In the genomic region with DNA sequence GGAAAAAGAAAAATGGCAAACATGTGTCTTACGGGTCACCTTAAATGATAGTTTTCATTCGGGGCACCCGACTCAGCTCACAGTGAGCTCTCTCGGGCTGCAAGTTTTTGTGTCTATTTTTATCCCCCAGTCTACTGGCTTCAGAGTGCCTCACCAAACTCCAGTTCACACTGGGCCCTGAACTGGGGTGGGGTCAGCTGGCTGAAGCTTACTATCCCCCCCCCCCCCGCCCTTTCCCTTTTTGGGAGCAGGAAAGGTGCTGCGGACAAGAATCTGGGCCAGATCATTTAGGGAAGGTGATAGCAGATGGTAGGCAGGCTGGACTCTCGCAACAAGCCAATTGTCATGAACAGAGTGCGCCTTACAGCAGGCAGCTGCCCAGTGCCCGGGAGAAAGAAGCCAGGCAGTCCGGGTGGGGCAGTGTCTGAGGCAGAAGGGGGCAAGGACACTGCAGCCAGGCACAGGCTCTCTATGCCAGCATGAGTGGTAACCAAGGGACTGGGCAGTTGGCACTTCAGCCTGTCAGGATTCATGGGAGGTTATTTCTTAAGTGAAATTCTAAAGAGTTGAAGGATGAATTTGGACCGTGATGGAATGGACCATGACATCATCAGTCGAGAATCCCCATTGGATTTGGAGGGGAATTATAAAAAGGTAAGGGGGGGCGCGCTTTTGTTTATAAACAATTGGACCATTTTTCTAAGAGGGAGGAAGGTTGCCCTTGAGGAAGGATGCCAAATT, we compare ENCODE assay signal across 8 mouse cellular contexts.
DNase-seq lines count a peak whose midpoint lies in the region; ATAC-seq and TF ChIP-seq lines count a peak whose summit lies in the region.

No protein-coding gene starts in this region.

- peak overlapping the region; percentile 22; the same call in 1 of the 2 replicates for H3K4me3 ChIP-seq in embryonic facial prominence, embryonic 15.5 days (replicated peaks)
- H3K4me3 ChIP-seq in heart, embryonic 16.5 days (ENCODE audit: low read length) = peak overlapping the region; percentile 40
- no peak overlapping the region for H3K4me3 ChIP-seq in lung, embryonic 14.5 days (ENCODE audit: low read depth, low read length)
- H3K4me3 ChIP-seq in stomach, embryonic 16.5 days (replicated peaks; ENCODE audit: low read length) = no peak overlapping the region; the same call in 1 of the 2 replicates
- no peak overlapping the region for H3K4me3 ChIP-seq in thymus, adult 2 months (ENCODE audit: control insufficient read depth, insufficient read depth, low read length)

- no peak for ATAC-seq in embryonic facial prominence, embryonic 15.5 days (ENCODE audit: insufficient number of reproducible peaks, low FRiP score, low TSS enrichment, low read depth)
- peak; percentile 83 for ATAC-seq in heart, embryonic 16.5 days (replicated peaks; ENCODE audit: extremely low read depth, insufficient read depth, low FRiP score)
- ATAC-seq in lung, embryonic 14.5 days (ENCODE audit: insufficient read depth) = peak; percentile 80
- ATAC-seq in stomach, embryonic 16.5 days (ENCODE audit: insufficient read depth, low FRiP score) = 0 out of 2 replicates have a peak, but pooled peaks have one; percentile 33
- no peak for ATAC-seq in megakaryocyte, adult 5-6 weeks (ENCODE audit: poor library complexity, severe bottlenecking)

- 44% methylated on average over 13 of the region's 14 CpGs for WGBS in embryonic facial prominence, embryonic 15.5 days
- WGBS in heart, embryonic 16.5 days = 31% methylated on average over 14 of the region's 14 CpGs
- 32% methylated on average over 14 of the region's 14 CpGs for WGBS in lung, embryonic 14.5 days
- whole genome bisulfite sequencing in stomach, embryonic 16.5 days = 43% methylated on average over 14 of the region's 14 CpGs
- WGBS in thymus, adult 2 months = 89% methylated on average over 14 of the region's 14 CpGs

- H3K36me3 ChIP-seq in embryonic facial prominence, embryonic 15.5 days = no peaks in the 10 kb centered on the region
- no peaks in the 10 kb centered on the region for H3K36me3 ChIP-seq in heart, embryonic 16.5 days (ENCODE audit: control insufficient read depth, insufficient read depth)
- no peaks in the 10 kb centered on the region for H3K36me3 ChIP-seq in lung, embryonic 14.5 days (ENCODE audit: insufficient read depth)
- H3K36me3 ChIP-seq in stomach, embryonic 16.5 days (ENCODE audit: control insufficient read depth, insufficient read depth, low read length) = no peaks in the 10 kb centered on the region
- H3K36me3 ChIP-seq in thymus, adult 2 months (ENCODE audit: control insufficient read depth, insufficient read depth, low read length) = no peaks in the 10 kb centered on the region

- no peak for TF ChIP-seq CTCF in lung, embryonic 14.5 days (IDR thresholded peaks at IDR 0.05; ENCODE audit: low read depth)
- no peak for TF ChIP-seq CTCF in thymus, adult 2 months (IDR thresholded peaks at IDR 0.05; ENCODE audit: borderline replicate concordance, control insufficient read depth, extremely low read depth, insufficient read depth, low read length, poor library complexity)

- DNase-seq in kidney, postnatal 10 days = peak; percentile 23
- no peak for DNase-seq in kidney, adult 8-10 months
- DNase-seq in lung, embryonic 14.5 days = peak; percentile 82
- DNase-seq in thymus, adult 2 months = no peak

- no peak overlapping the region for H3K9ac ChIP-seq in embryonic facial prominence, embryonic 15.5 days
- peak overlapping the region; percentile 46 for H3K9ac ChIP-seq in heart, embryonic 16.5 days (ENCODE audit: low read length)
- H3K9ac ChIP-seq in lung, embryonic 14.5 days = no peak overlapping the region
- H3K9ac ChIP-seq in stomach, embryonic 16.5 days (ENCODE audit: low read length) = 0 out of 2 replicates have a peak overlapping the region, but pooled peaks have one; percentile 37

- no peak overlapping the region for H3K27ac ChIP-seq in embryonic facial prominence, embryonic 15.5 days (replicated peaks)
- H3K27ac ChIP-seq in heart, embryonic 16.5 days (ENCODE audit: low read length) = peak overlapping the region; percentile 90
- H3K27ac ChIP-seq in lung, embryonic 14.5 days (ENCODE audit: low read depth) = peak overlapping the region; percentile 82
- H3K27ac ChIP-seq in stomach, embryonic 16.5 days (ENCODE audit: low read length) = peak overlapping the region; percentile 48
- H3K27ac ChIP-seq in thymus, adult 2 months (ENCODE audit: control insufficient read depth, insufficient read depth, low read length) = no peak overlapping the region

- TF ChIP-seq POLR2A in thymus, adult 2 months (IDR thresholded peaks at IDR 0.05; ENCODE audit: control insufficient read depth, extremely low read depth, insufficient read depth, low read length, poor library complexity) = no peak

- H3K4me1 ChIP-seq in embryonic facial prominence, embryonic 15.5 days = peaks cover 25% of the 10 kb centered on the region
- peaks cover 55% of the 10 kb centered on the region for H3K4me1 ChIP-seq in heart, embryonic 16.5 days (ENCODE audit: control insufficient read depth, insufficient read depth, low read length)
- H3K4me1 ChIP-seq in lung, embryonic 14.5 days (ENCODE audit: insufficient read depth) = peaks cover 34% of the 10 kb centered on the region
- peaks cover 18% of the 10 kb centered on the region for H3K4me1 ChIP-seq in stomach, embryonic 16.5 days (ENCODE audit: control insufficient read depth, insufficient read depth, low read length)
- H3K4me1 ChIP-seq in thymus, adult 2 months (replicated peaks; ENCODE audit: control insufficient read depth, insufficient read depth, low read length) = no peaks in the 10 kb centered on the region

- H3K9me3 ChIP-seq in embryonic facial prominence, embryonic 15.5 days (replicated peaks) = no peaks in the 10 kb centered on the region
- H3K9me3 ChIP-seq in heart, embryonic 16.5 days (replicated peaks; ENCODE audit: control insufficient read depth, low read length) = no peaks in the 10 kb centered on the region
- no peaks in the 10 kb centered on the region for H3K9me3 ChIP-seq in lung, embryonic 14.5 days (ENCODE audit: low read depth, low read length)
- H3K9me3 ChIP-seq in stomach, embryonic 16.5 days (replicated peaks; ENCODE audit: control insufficient read depth, low read length) = no peaks in the 10 kb centered on the region

- H3K27me3 ChIP-seq in embryonic facial prominence, embryonic 15.5 days = no peaks in the 10 kb centered on the region
- no peaks in the 10 kb centered on the region for H3K27me3 ChIP-seq in heart, embryonic 16.5 days (ENCODE audit: control insufficient read depth, insufficient read depth, low read length)
- H3K27me3 ChIP-seq in lung, embryonic 14.5 days (ENCODE audit: insufficient read depth, low read length) = no peaks in the 10 kb centered on the region
- no peaks in the 10 kb centered on the region for H3K27me3 ChIP-seq in stomach, embryonic 16.5 days (ENCODE audit: control insufficient read depth, insufficient read depth, low read length)
- no peaks in the 10 kb centered on the region for H3K27me3 ChIP-seq in thymus, adult 2 months (ENCODE audit: control insufficient read depth, insufficient read depth, low read length)

- peak overlapping the region; percentile 40 for H3K4me2 ChIP-seq in embryonic facial prominence, embryonic 15.5 days (replicated peaks)
- peak overlapping the region; percentile 57 for H3K4me2 ChIP-seq in heart, embryonic 16.5 days (ENCODE audit: low read depth, low read length)
- H3K4me2 ChIP-seq in lung, embryonic 14.5 days = peak overlapping the region; percentile 46
- H3K4me2 ChIP-seq in stomach, embryonic 16.5 days (ENCODE audit: low read depth, low read length) = peak overlapping the region; percentile 47

Comparison
In these comparisons a context has a peak if more than half of its experiments do, and no peak if none do; other contexts are left out.
1. DNase-seq: peak in kidney, postnatal 10 days (single experiment) and lung, embryonic 14.5 days (single experiment); none in kidney, adult 8-10 months (0 of 2) and thymus, adult 2 months (single experiment).
2. ATAC-seq: peak in heart, embryonic 16.5 days (single experiment), lung, embryonic 14.5 days (single experiment) and stomach, embryonic 16.5 days (single experiment); none in embryonic facial prominence, embryonic 15.5 days (single experiment) and megakaryocyte, adult 5-6 weeks (single experiment).
3. H3K27ac ChIP-seq: peak in heart, embryonic 16.5 days (single experiment), lung, embryonic 14.5 days (single experiment) and stomach, embryonic 16.5 days (single experiment); none in embryonic facial prominence, embryonic 15.5 days (single experiment) and thymus, adult 2 months (single experiment).
4. H3K4me3 ChIP-seq: peak in embryonic facial prominence, embryonic 15.5 days (single experiment) and heart, embryonic 16.5 days (single experiment); none in lung, embryonic 14.5 days (single experiment), stomach, embryonic 16.5 days (single experiment) and thymus, adult 2 months (single experiment).
5. H3K9ac ChIP-seq: peak in heart, embryonic 16.5 days (single experiment) and stomach, embryonic 16.5 days (single experiment); none in embryonic facial prominence, embryonic 15.5 days (single experiment) and lung, embryonic 14.5 days (single experiment).
6. Peak in every context shown above with its lines, with median percentiles within 50 percentile points of each other: H3K4me2 ChIP-seq.